Mouse (Mus musculus) cerebellum, adult 11 months (tissue): ENCODE data around the gene Alg12.
"Not testable (repeated sequence)": the region's sequence is repeated elsewhere in the genome, so short reads cannot be mapped to it uniquely, and the experiment has no call there.

Experiments used
- DNase-seq: peaks from one replicate; pipeline ENCODE4 v3.0.0; 2022

Gene Alg12

DNA sequence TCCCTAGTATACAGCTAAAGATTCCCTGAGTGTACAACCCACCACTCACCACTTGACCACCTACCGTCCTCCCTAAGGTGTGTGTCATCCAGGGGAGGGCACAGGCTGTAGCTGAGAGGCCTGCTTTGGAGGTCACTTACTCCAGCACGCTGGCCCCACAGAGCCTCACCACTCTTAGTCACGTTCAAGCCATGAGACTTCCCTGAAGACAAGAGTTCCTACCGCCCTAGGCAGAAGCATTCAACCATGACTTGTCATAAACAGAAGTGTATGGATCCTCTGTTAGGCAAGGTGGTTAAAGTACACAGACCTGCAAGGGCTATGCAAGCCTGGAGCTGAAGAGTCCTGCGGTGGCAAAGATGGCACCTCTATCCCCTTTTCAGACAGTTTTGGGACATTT lies 11.6 kb upstream of the Alg12 start:
- DNase-seq: no peak

GRCm38 (mm10) chr15:88829791-88830440 lies 10.8 kb upstream of the Alg12 start:
- peak; percentile 16 for DNase-seq

- DNase-seq: peak; percentile 90
These were observed 9.9 kb upstream of the Alg12 start for GRCm38 (mm10) chr15:88828800-88829705.

DNA sequence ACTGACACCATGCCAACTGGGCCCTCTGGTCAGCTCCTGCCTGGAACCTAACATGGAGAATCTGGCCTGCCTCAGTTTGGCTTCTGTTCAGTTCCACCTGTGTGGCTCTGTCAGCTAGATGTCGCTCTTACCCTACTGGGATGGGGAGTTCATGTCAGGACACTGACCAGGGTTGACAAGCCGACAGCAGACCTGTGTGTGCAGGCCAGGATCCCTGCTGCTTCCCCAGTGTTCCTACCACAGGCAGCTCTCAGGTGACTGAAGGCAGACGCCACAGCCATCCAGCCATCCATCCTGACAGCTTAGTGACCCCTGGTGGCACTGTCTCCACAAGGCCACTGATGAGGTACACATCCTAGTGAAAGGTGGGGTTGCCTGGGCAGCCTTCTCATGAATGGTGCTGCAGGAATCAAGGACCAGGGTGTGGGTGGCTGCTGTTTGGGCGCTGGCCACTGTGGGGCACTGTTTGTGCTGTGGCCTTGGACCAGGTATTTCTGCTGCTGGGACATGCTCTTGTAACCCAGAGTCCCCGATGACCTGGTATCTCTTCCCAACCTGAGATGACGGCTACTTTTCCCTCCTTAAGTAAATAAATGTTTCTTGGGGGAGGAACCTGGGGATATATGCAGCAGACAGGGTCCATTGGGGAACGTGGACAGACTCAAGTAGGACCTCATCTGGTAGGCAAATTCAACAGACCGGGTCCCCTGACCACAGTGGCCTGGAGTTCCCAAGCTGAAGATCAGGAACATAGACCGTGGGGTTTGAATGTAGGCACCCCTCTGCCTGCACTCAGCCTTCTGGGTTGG lies 9.1 kb upstream of the Alg12 start:
- peak; percentile 89 for DNase-seq

- DNase-seq: no peak
These were observed 8.3 kb upstream of the Alg12 start for GRCm38 (mm10) chr15:88827466-88827865.

DNA sequence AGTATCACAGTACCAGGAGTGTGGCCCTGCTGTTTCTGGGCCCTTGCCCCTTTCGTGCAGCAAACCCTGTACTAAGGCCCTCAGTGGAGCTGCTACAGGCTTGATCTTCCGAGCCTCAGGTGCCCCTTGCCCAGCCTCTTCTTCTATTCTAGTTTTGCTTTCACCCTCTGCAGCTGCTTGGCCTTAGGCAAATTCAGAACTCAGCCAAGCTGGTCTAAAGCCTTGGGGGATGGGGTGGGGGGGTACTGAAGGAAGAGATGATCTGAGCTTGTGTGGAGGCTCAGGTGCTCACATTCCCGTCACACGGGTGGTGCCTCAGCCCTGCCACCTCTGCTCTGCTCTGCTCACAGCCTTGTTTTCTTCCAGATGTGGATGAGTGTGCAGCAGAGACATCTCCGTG lies 4.3 kb upstream of the Alg12 start:
- no peak for DNase-seq

DNA sequence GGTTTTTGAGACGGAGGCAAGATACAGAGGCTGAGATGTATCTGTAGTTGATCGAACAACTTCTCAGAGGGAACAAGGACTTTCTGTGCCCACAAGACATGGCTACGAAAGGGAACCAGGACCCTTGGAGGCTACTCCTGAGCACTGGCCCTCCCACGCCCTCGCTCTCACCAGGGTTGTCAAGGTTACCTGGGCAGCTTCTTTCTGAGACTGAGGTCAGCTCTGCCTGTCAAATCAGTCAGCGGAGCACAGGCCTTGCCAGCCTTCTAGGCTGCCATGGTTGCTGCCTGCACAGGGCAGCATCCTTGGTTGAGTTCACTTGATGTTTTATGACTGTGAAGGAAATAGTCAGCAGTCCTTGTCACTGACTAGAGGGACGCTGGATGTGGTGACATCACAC lies 3.4 kb upstream of the Alg12 start:
- no peak for DNase-seq

- DNase-seq: no peak
These were observed 2.3 kb upstream of the Alg12 start for GRCm38 (mm10) chr15:88821403-88821802.

GRCm38 (mm10) chr15:88819906-88820303 lies 787 bp upstream of the Alg12 start:
- DNase-seq: no peak

GRCm38 (mm10) chr15:88815196-88815700 lies 3.9 kb downstream of the Alg12 start:
- DNase-seq: no peak

DNA sequence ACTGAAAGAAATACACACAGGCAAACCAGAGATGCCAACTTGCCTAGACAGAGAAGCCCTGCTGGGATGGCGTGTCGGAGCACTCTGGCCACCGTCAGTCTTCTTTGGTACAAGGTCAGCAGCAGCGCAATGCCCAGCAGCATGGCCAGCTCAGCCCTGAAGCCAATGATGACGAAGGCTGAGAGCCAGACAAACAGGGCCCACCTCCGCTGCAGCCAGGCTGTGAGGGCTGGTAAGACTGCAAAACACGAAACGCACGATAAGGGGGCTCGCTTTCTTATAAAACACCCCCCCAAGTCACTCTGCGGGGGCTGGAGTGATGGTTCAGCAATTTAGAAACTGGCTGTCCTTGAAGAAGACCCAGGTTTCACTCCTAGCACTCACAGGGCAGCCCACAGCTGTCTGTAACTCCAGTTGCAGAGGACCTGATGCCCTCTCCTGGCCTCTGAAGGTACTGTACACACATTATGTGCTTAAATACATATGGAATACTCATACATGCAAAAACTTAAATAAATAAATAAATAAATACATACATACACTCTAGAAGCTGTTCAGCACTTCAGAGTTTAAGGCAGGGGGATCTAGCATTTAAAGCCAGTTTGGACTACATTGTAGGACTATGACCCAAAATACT lies 4.6 kb downstream of the Alg12 start:
- no peak for DNase-seq

DNA sequence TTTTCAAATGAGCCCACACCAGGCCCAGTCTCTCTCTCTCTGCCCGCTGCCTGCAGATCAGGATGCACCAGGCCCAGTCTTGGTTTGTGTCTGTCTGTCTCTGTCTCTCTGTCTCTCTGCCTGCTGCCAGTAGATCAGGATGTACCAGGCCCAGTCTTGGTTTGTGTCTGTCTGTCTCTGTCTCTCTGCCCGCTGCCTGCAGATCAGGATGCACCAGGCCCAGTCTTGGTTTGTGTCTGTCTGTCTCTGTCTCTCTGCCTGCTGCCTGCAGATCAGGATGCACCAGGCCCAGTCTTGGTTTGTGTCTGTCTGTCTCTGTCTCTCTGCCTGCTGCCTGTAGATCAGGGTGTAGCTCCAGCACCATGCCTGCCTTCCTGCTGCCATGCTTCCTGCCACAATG lies 5.2 kb downstream of the Alg12 start:
- DNase-seq: not testable (repeated sequence)

DNA sequence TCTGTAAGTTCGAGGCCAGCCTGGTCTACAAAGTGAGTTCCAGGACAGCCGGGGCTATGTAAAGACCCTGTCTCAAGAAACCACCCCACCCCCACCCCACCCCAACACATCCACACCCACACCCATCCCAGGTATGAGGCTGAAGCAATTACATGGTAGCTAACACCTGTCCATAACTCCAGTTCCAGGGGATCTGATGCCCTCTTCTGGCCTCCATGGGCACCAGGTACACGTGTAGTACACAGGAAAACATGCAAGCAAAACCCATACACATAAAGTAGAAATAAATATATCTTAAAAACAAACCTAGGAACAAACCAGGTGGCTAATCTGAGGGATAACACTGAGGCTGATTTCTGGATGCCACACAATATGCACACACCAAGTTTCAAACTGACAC lies 5.9 kb downstream of the Alg12 start:
- DNase-seq: no peak

DNA sequence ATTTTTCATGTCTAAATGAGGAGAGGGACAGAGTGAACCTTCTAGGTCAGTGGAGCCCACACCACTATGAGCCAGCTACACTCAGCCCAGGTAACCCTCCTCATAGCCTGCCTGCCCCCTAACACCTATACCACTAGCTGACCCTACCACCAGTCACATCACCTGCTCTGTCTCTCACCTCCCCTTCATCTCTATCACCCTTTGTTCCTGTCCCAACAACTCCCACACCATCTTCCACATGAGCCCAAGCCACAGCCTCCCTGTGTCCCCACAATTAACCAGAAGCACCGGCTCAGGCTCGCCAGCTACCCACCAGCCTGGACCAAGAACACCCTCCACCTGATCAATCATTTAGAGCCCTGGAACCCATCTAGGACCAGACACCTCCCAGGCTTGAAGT lies 8.7 kb downstream of the Alg12 start:
- DNase-seq: no peak

DNA sequence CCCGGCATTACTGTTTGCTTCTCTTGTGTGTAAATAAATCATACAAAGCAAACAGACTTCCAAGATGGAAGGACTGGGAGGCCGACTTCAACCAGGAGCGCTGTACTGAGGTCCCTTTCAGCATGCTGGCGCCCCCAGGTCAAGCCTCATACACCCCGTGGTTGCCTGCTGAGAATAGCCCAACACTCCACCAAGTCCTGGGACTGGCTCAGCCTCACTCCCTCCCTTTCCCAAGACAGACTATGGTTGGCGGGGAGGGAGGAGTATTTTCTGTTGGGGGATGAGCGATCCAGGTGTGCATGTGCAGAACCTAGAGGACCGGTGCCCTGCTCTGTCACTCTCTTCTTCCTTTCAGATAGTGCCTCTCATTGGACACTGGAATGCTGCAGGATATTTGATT lies 11.0 kb downstream of the Alg12 start:
- DNase-seq: no peak

GRCm38 (mm10) chr15:88802348-88802747 lies 16.8 kb downstream of the Alg12 start:
- DNase-seq: no peak

DNA sequence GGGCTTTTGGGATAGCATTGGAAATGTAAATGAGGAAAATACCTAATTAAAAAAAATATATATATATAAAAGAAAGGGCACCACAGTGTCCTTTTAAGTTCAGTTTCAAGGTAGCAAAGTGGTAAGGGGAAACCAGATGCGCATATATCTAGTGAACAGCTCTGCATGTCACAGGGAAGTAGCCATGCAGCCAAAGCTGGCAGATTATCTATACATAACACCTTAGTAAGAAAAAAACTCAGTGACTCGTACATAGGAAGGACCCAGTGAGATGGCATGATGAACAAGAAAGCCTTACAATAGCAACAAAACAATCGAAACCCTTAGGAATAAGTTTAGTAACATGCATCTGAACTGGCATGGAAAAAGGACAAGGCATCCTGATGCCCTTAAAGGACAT lies 17.2 kb downstream of the Alg12 start:
- DNase-seq: no peak

DNA sequence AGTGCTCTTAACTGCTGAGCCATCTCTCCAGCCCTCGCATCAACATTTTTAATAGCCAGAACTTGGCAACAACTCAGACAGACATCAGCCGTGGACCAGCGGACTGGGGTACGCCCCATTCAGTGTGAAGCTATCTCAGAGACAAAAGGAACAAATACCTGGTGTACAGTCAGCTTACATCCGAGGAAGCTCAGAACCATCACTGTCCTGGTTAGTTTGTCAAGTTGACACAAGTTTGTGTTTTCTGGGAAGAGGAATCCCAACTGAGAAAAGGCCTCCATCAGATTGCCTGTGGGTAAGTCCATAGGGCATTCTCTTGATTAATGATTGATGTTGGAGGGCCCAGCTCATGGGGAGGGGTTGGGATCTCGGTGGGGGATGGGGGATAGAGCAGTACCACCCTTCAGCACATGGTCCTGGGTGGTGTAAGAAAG lies 18.2 kb downstream of the Alg12 start:
- no peak for DNase-seq

DNA sequence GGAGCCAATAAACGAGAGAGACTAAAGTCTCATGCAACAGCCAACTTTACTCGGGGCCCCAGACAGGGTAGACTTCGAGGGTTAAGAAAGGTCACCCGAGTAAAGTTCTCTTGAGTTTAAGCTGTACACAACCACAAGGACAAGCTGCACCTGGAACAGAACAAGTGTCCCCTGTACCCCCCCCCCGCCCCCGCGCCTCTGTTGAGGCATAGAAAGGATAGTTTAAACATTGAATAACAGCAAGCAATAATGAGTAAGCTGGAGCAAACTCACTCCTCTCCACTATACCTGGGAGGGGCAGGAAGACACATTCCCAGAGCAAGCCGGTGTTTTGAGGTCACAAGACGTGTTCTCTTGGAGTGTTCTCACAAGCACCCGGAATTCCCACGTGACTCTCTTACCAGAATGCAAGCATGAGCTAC lies 19.2 kb downstream of the Alg12 start:
- DNase-seq: no peak

- DNase-seq: not testable (repeated sequence)
These were observed 24.4 kb downstream of the Alg12 start for GRCm38 (mm10) chr15:88794729-88795128.

GRCm38 (mm10) chr15:88792140-88792850 lies 26.8 kb downstream of the Alg12 start:
- DNase-seq: no peak

DNA sequence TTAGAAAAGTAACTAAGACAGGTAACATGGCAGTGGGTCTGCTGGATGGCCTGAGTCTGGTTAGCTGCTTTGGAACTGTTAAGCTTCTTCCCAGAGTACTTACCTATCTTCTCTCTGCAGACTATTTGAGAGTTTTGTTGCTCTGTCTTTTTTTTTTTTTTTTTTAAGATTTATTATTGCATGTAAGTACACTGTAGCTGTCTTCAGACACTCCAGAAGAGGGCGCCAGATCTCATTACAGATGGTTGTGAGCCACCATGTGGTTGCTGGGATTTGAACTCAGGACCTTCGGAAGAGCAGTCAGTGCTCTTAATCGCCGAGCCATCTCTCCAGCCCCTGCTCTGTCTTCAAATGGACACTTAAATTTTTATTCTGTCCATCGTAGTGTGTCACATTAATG lies 44.5 kb downstream of the Alg12 start:
- DNase-seq: not testable (repeated sequence)
